Mouse (Mus musculus) CH12.LX (cell line): ENCODE results near the gene Plcb2. TPM values are rescaled to one million over a fixed set of nuclear protein-coding genes. Genes with fewer than 3 reads are reported as not detected.

ENCODE experiments used
- DNase-seq: peaks from one replicate; pipeline ENCODE4 v3.0.0-alpha.2; 2013; ENCODE audit errors: extremely low read depth
- H3K27ac ChIP-seq: 2 replicates; pipeline ENCODE4 v1.5.1; 2012; ENCODE audit warnings: low read depth, mild to moderate bottlenecking, control low read depth, moderate library complexity; ENCODE audit not compliant: insufficient read depth
- H3K27me3 ChIP-seq: replicated peaks from 2 replicates; pipeline ENCODE3; 2012; ENCODE audit warnings: inconsistent platforms
- H3K36me3 ChIP-seq, 2 experiments: replicated peaks in 1 of 2; 2 replicates each; pipeline versions ENCODE3 to v1.6.1; 2012; ENCODE audit warnings: inconsistent platforms in 1 of 2, low read length in 1 of 2, mild to moderate bottlenecking in 1 of 2, mixed read lengths in 1 of 2, moderate library complexity in 1 of 2; ENCODE audit not compliant: control insufficient read depth in 1 of 2, insufficient read depth in 1 of 2
- H3K4me1 ChIP-seq, 2 experiments: 2 replicates each; pipeline ENCODE4 v1.6.1; 2012; ENCODE audit warnings: inconsistent platforms in 1 of 2, moderate library complexity in 1 of 2; ENCODE audit not compliant: insufficient read depth in 2 of 2, control insufficient read depth in 1 of 2
- H3K4me2 ChIP-seq: 2 replicates; pipeline ENCODE4 v1.6.1; 2012; ENCODE audit warnings: low read depth, mild to moderate bottlenecking, control low read depth; ENCODE audit not compliant: poor library complexity, insufficient read depth, severe bottlenecking
- H3K4me3 ChIP-seq, 3 experiments: fragments of 150-350 bp in 1 of 3; sonication (generic) in 1 of 3; replicated peaks in 1 of 3; 2 replicates each; pipeline versions ENCODE3 to v1.5.1; 2011 to 2012; ENCODE audit warnings: low read depth in 2 of 3, low read length in 2 of 3, mild to moderate bottlenecking in 2 of 3, moderate library complexity in 2 of 3, control low read depth in 1 of 3, improper control_type of control experiment in 1 of 3, inconsistent platforms in 1 of 3, mixed read lengths in 1 of 3; ENCODE audit not compliant: poor library complexity in 1 of 3
- H3K79me2 ChIP-seq: replicated peaks from 2 replicates; pipeline ENCODE4 v1.6.1; 2012; ENCODE audit warnings: mild to moderate bottlenecking, moderate library complexity; ENCODE audit not compliant: control insufficient read depth, poor library complexity, insufficient read depth, severe bottlenecking; ENCODE audit errors: extremely low read depth
- H3K9ac ChIP-seq: 2 replicates; pipeline ENCODE4 v1.6.1; 2012; ENCODE audit warnings: low read depth, mild to moderate bottlenecking, control low read depth, moderate library complexity; ENCODE audit not compliant: insufficient read depth
- H3K9me3 ChIP-seq: replicated peaks from 2 replicates; pipeline ENCODE3; 2012; ENCODE audit warnings: low read length, inconsistent platforms, mixed read lengths
- BHLHE40 ChIP-seq: IDR thresholded peaks from 2 replicates; pipeline ENCODE4 v1.6.1; 2011; ENCODE audit warnings: mild to moderate bottlenecking, low read depth, low read length, improper control_type of control experiment
- EP300 ChIP-seq: IDR thresholded peaks from 2 replicates; pipeline ENCODE4 v1.6.1; 2011; ENCODE audit warnings: low read length, improper control_type of control experiment
- GABPA ChIP-seq: IDR thresholded peaks from 2 replicates; pipeline ENCODE4 v1.6.1; 2012; ENCODE audit warnings: low read depth, low read length, improper control_type of control experiment, inconsistent platforms; ENCODE audit not compliant: insufficient replicate concordance
- JUND ChIP-seq: conservative IDR thresholded peaks from 2 replicates; pipeline ENCODE4 v1.6.1; 2011; ENCODE audit warnings: low read depth, low read length, improper control_type of control experiment
- KAT2A ChIP-seq: IDR thresholded peaks from 2 replicates; pipeline ENCODE4 v1.6.1; 2012; ENCODE audit warnings: low read length, improper control_type of control experiment, inconsistent platforms; ENCODE audit not compliant: insufficient replicate concordance
- MEF2A ChIP-seq: IDR thresholded peaks from 2 replicates; pipeline ENCODE4 v1.6.1; 2014; ENCODE audit warnings: low read depth, mild to moderate bottlenecking, inconsistent platforms, low read length, improper control_type of control experiment, borderline replicate concordance
- MYC ChIP-seq: IDR thresholded peaks from 2 replicates; pipeline ENCODE4 v1.6.1; 2011; ENCODE audit warnings: low read depth, mild to moderate bottlenecking, improper control_type of control experiment, low read length
- NELFE ChIP-seq: IDR thresholded peaks from 2 replicates; pipeline ENCODE4 v1.6.1; 2011; ENCODE audit warnings: low read depth, low read length, improper control_type of control experiment
- POLR2AphosphoS2 ChIP-seq: IDR thresholded peaks from 2 replicates; pipeline ENCODE4 v1.6.1; 2011; ENCODE audit warnings: low read depth, low read length, improper control_type of control experiment
- RCOR1 ChIP-seq: conservative IDR thresholded peaks from 2 replicates; pipeline ENCODE4 v1.6.1; 2012; ENCODE audit warnings: low read depth, mild to moderate bottlenecking, inconsistent platforms, low read length, improper control_type of control experiment
- USF1 ChIP-seq: IDR thresholded peaks from 2 replicates; pipeline ENCODE4 v1.6.1; 2014; ENCODE audit warnings: low read depth, mild to moderate bottlenecking, inconsistent platforms, low read length, improper control_type of control experiment
- ZC3H11A ChIP-seq: IDR thresholded peaks from 2 replicates; pipeline ENCODE4 v1.6.1; 2012; ENCODE audit warnings: low read depth, mild to moderate bottlenecking, inconsistent platforms, low read length, improper control_type of control experiment
- ZKSCAN1 ChIP-seq: IDR thresholded peaks from 2 replicates; pipeline ENCODE4 v1.6.1; 2012; ENCODE audit warnings: low read depth, inconsistent platforms, low read length, improper control_type of control experiment, borderline replicate concordance
- ZNF384 ChIP-seq: IDR thresholded peaks from 2 replicates; pipeline ENCODE4 v1.6.1; 2012; ENCODE audit warnings: low read depth, low read length, improper control_type of control experiment, inconsistent platforms
- dilution Hi-C: fragments of 300-500 bp; cut with MboI; formaldehyde crosslinking; loops from 2 replicates; pipeline ENCODE4 v1.14.3; 2020; ENCODE audit warnings: low sequenced_read_pairs; ENCODE audit not compliant: extremely low pct_unique_long_range_greater_than_20kb, extremely low pct_ligation_motif_present
- in situ Hi-C: fragments of 300-500 bp; cut with MboI; formaldehyde crosslinking; loops from 3 replicates; pipeline ENCODE4 v1.14.3; 2019; ENCODE audit warnings: low sequenced_read_pairs, low pct_ligation_motif_present, low pct_unique_long_range_greater_than_20kb, mixed read lengths
- polyA plus RNA-seq: library from polyadenylated mRNA; unstranded; fragments of >175 nt; gene quantifications from 2 replicates; pipeline ENCODE4 v1.2.1, GENCODE M21; 2012; ENCODE audit warnings: low read depth; ENCODE audit not compliant: insufficient read length
- total RNA-seq, 2 experiments: library from RNA; depleted of rRNA; stranded (reverse); fragments of 300-350 nt in 1 of 2; fragments of >200 nt in 1 of 2; gene quantifications; 2 replicates each; pipeline ENCODE4 v1.2.3; 2012 to 2014

Gene Plcb2
- total and polyA plus RNA-seq, 3 experiments: 5.7 to 22.3 (median 7.8) TPM

DNA sequence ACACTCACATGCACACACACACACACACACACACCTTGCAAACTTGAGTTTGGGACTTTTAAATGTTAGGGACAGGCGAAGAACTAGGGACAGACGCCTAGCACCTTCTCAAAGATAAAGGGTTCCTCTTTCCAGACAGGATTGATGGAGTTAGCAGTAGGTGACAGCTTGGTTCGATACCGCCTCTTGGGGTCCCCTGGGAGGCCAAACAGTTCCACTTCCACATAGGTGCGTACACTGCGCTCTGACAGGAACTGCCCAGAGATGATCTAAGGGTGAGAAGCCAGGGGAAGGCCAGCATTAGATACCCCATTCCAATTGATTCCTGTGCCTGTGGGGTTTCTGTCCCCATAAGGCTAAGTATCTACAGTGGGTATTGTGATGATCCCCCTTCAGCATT, 14.6 kb downstream of the Plcb2 start:
- dilution Hi-C loops: no loop called here
- H3K9me3 ChIP-seq: no peaks in the 10 kb centered on the region
- H3K27ac ChIP-seq: no peak overlapping the region
- no peak overlapping the region for H3K4me3 ChIP-seq
- H3K79me2 ChIP-seq: no peaks in the 10 kb centered on the region
- H3K36me3 ChIP-seq: peaks cover 33 to 98% of the 10 kb centered on the region in 2 experiments
- H3K4me2 ChIP-seq: no peak overlapping the region
- H3K27me3 ChIP-seq: no peaks in the 10 kb centered on the region
- H3K9ac ChIP-seq: no peak overlapping the region
- peaks cover 10 to 21% of the 10 kb centered on the region in 2 experiments for H3K4me1 ChIP-seq
- peak; percentile 69 for DNase-seq
- TF ChIP-seq NELFE (no peak), USF1 (no peak), GABPA (no peak), EP300 (no peak), MYC (no peak), ZNF384 (no peak), RCOR1 (no peak), ZKSCAN1 (no peak), KAT2A (no peak), POLR2AphosphoS2 (no peak), MEF2A (no peak), BHLHE40 (no peak), ZC3H11A (no peak)
- in situ Hi-C loops: no loop called here

GRCm38 (mm10) chr2:118711038-118711494, 17.2 kb downstream of the Plcb2 start:
- dilution Hi-C loops (no loop called here), in situ Hi-C loops (no loop called here)
- Histone ChIP-seq H3K9me3 (no peaks in the 10 kb centered on the region), H3K4me2 (no peak overlapping the region), H3K36me3 (peaks cover 21 to 89% of the 10 kb centered on the region in 2 experiments), H3K27ac (no peak overlapping the region), H3K9ac (no peak overlapping the region), H3K27me3 (no peaks in the 10 kb centered on the region), H3K4me1 (peaks cover 12 to 42% of the 10 kb centered on the region in 2 experiments), H3K4me3 (no peak overlapping the region), H3K79me2 (no peaks in the 10 kb centered on the region)
- DNase-seq: no peak
- TF ChIP-seq GABPA: no peak

DNA sequence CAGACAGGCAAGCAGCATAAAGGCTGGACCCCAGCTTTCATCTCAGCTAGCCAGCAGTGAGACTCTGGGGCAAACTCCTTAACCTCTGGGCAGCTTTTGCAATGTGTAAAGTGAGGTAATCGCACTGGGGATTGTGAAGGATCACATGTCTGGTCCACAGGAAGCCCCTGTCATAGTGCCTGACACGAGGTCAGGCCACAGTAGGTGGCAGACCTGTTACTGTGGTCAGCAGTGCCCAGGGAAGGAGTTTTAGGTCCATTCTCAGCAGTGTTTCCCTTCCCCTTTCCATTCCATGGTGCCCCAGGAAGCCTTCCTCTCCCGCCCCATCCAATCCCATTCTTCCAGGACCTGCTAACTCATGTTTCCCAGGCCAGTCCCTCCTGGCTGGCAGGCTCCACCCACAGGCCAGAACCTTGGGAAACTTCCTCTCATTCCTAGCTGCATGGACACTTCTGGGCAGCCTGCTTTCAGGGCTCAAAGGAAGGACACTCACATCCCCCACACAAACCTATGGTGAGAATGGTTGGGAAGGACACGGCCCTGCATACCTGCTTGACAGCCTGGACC, 18.5 kb downstream of the Plcb2 start:
- Histone ChIP-seq H3K4me1 (peaks cover 12 to 47% of the 10 kb centered on the region in 2 experiments), H3K27me3 (no peaks in the 10 kb centered on the region), H3K4me2 (no peak overlapping the region), H3K9me3 (no peaks in the 10 kb centered on the region), H3K79me2 (no peaks in the 10 kb centered on the region), H3K36me3 (peaks cover 15 to 75% of the 10 kb centered on the region in 2 experiments), H3K9ac (no peak overlapping the region), H3K4me3 (no peak overlapping the region), H3K27ac (no peak overlapping the region)
- DNase-seq: no peak
- dilution Hi-C loops (no loop called here), in situ Hi-C loops (no loop called here)
- TF ChIP-seq NELFE (no peak), GABPA (no peak), JUND (no peak), ZC3H11A (no peak)
